Mouse (Mus musculus) kidney, postnatal 0 days (tissue): ENCODE measurements around the gene Fnip2. TPM values are rescaled to one million over a fixed set of nuclear protein-coding genes. Genes with fewer than 3 reads are reported as not detected.

Experiments used
- ATAC-seq: fragments of 200-750 bp; cut with Nextera tagmentation; replicated peaks from 2 replicates; pipeline ENCODE4 v1.8.0; 2017; ENCODE audit warnings: low read depth, moderate number of reproducible peaks, moderate TSS enrichment, moderate library complexity; ENCODE audit not compliant: low FRiP score
- DNase-seq: peaks from one replicate; pipeline ENCODE4 v3.0.0-alpha.2; 2016; ENCODE audit warnings: low spot score
- H3K27ac ChIP-seq: fragments of 300-500 bp; sonication (generic); 2 replicates; pipeline ENCODE4 v1.5.1; 2014; ENCODE audit warnings: mild to moderate bottlenecking
- H3K27me3 ChIP-seq: fragments of 300-500 bp; sonication (generic); 2 replicates; pipeline ENCODE4 v1.6.1; 2014; ENCODE audit warnings: low read length, mixed read lengths; ENCODE audit not compliant: insufficient read depth
- H3K36me3 ChIP-seq: fragments of 300-500 bp; sonication (generic); 2 replicates; pipeline ENCODE4 v1.6.1; 2014; ENCODE audit warnings: low read length, mixed read lengths; ENCODE audit not compliant: insufficient read depth
- H3K4me1 ChIP-seq: fragments of 300-500 bp; sonication (generic); replicated peaks from 2 replicates; pipeline ENCODE4 v1.6.1; 2014; ENCODE audit warnings: antibody characterized with exemption, low read length, mixed read lengths; ENCODE audit not compliant: insufficient read depth
- H3K4me2 ChIP-seq: fragments of 300-500 bp; sonication (generic); 2 replicates; pipeline ENCODE4 v1.6.1; 2014; ENCODE audit warnings: mild to moderate bottlenecking, low read length, moderate library complexity, mixed read lengths
- H3K4me3 ChIP-seq: fragments of 300-500 bp; sonication (generic); replicated peaks from 2 replicates; pipeline ENCODE4 v1.5.1; 2014; ENCODE audit warnings: low read depth, low read length
- H3K9ac ChIP-seq: fragments of 300-500 bp; sonication (generic); 2 replicates; pipeline ENCODE4 v1.6.1; 2014; ENCODE audit warnings: low read depth, low read length
- H3K9me3 ChIP-seq: fragments of 300-500 bp; sonication (generic); replicated peaks from 2 replicates; pipeline ENCODE4 v1.6.1; 2016; ENCODE audit warnings: low read length, inconsistent platforms, mixed read lengths
- CTCF ChIP-seq: IDR thresholded peaks from 2 replicates; pipeline ENCODE4 v1.5.1; 2016; ENCODE audit warnings: antibody characterized with exemption, low read depth, mild to moderate bottlenecking, moderate library complexity
- WGBS: fragments of 180-500 bp; shearing (Covaris S2); extraction: QIAGEN DNeasy Blood & Tissue Kit; methylation state at CpG from one replicate; pipeline ENCODE4 v1.1.7; 2014; 5-methylcytosine and 5-hydroxymethylcytosine counted together
- polyA plus RNA-seq: library from polyadenylated mRNA; unstranded; fragments of >200 nt; fragmentation: Nextera tagmentation; extraction: Ambion mirVana; gene quantifications from 2 replicates; pipeline ENCODE4 v1.2.1, GENCODE M21; 2015

The Fnip2 gene
- polyA plus RNA-seq, 1 experiment from 2014 or later, result 4.4 TPM

- DNase-seq, result peak; percentile 57
Observed at GRCm38 (mm10) chr3:79559773-79560045, 7.9 kb downstream of the Fnip2 start.

GRCm38 (mm10) chr3:79559021-79559772 lies 8.4 kb downstream of the Fnip2 start:
- Histone ChIP-seq H3K27ac (peak overlapping the region; percentile 81), H3K4me3 (no peak overlapping the region), H3K27me3 (no peaks in the 10 kb centered on the region), H3K36me3 (no peaks in the 10 kb centered on the region), H3K9me3 (no peaks in the 10 kb centered on the region), H3K9ac (no peak overlapping the region), H3K4me1 (0 out of 2 replicates have a peak, but pooled peaks cover 8% of the 10 kb centered on the region), H3K4me2 (peak overlapping the region; percentile 25; the same call in 1 of the 2 replicates)
- ATAC-seq (peak; percentile 90), DNase-seq (peak; percentile 70)
- 39% methylated on average over 9 of the region's 9 CpGs for WGBS
- TF ChIP-seq CTCF, result no peak

More at GRCm38 (mm10) chr3:79559773-79560045, 7.9 kb downstream of the Fnip2 start:
- peak overlapping the region; percentile 25; the same call in 1 of the 2 replicates for H3K4me2 ChIP-seq
- no peaks in the 10 kb centered on the region for H3K27me3 ChIP-seq
- WGBS, result 11% methylated on average over 5 of the region's 5 CpGs
- no peak overlapping the region for H3K9ac ChIP-seq
- H3K9me3 ChIP-seq, result no peaks in the 10 kb centered on the region
- H3K4me3 ChIP-seq, result no peak overlapping the region
- H3K27ac ChIP-seq, result peak overlapping the region; percentile 81
- H3K36me3 ChIP-seq, result no peaks in the 10 kb centered on the region
- no peak for TF ChIP-seq CTCF
- ATAC-seq, result peak; percentile 89
- H3K4me1 ChIP-seq, result 0 out of 2 replicates have a peak, but pooled peaks cover 8% of the 10 kb centered on the region

DNA sequence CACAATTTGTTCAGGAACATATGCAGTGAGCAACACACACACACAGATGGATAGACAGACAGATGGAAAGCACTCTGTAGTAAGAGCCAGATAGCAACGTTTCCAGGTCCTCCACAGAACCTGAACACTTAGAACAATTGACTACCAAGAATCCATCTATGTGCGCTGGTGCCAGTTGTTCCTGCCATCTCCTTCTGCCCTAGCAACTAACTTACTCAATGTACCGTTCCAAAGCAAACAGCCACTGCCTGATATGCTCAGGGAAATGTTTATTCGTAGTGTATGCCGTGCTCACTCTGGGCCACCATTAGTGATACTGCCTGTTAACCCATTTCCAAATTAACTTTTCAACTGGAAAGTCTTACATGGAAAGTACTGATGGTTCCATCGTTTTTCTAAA lies 12.5 kb downstream of the Fnip2 start:
- no peak for DNase-seq
- no peak overlapping the region for H3K4me3 ChIP-seq
- WGBS, result 78% methylated on average over 6 of the region's 6 CpGs

DNA sequence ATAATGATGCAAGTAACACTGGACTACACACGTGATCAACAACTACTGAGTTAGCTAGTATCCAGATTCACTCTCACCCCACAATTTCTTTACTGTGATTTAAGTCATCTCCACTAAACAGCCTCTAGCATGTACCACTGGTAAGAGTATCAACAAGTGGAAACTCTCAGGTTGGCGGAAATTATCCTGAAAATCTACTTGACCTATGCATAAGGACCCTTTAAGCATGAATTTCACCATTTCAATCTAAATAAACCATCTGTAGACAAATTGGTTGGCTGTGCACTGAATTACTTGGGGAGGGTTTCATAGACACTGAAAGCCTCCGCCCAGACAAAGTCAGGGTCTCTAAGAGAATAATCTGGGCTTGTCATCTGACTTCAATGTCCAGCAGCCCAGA lies 13.8 kb downstream of the Fnip2 start:
- DNase-seq (no peak), ATAC-seq (no peak)
- 94% methylated on average over 3 of the region's 3 CpGs for WGBS
- TF ChIP-seq CTCF, result no peak
- H3K36me3 ChIP-seq, result no peaks in the 10 kb centered on the region
- 0 out of 2 replicates have a peak, but pooled peaks cover 3% of the 10 kb centered on the region for H3K4me1 ChIP-seq
- H3K4me2 ChIP-seq, result no peak overlapping the region
- no peaks in the 10 kb centered on the region for H3K9me3 ChIP-seq
- no peaks in the 10 kb centered on the region for H3K27me3 ChIP-seq
- no peak overlapping the region for H3K27ac ChIP-seq
- H3K4me3 ChIP-seq, result no peak overlapping the region
- no peak overlapping the region for H3K9ac ChIP-seq

More for the DNA sequence above, 12.5 kb downstream of the Fnip2 start:
- TF ChIP-seq CTCF, result no peak
- no peak for ATAC-seq
- Histone ChIP-seq H3K36me3 (no peaks in the 10 kb centered on the region), H3K27me3 (no peaks in the 10 kb centered on the region), H3K9me3 (no peaks in the 10 kb centered on the region), H3K27ac (no peak overlapping the region), H3K9ac (no peak overlapping the region), H3K4me1 (0 out of 2 replicates have a peak, but pooled peaks cover 5% of the 10 kb centered on the region), H3K4me2 (no peak overlapping the region)

- no peak for ATAC-seq
Observed at GRCm38 (mm10) chr3:79551826-79552552, 15.6 kb downstream of the Fnip2 start.

GRCm38 (mm10) chr3:79549751-79550393 lies 17.7 kb downstream of the Fnip2 start:
- no peak overlapping the region for H3K9ac ChIP-seq
- 93% methylated on average over 8 of the region's 8 CpGs for WGBS
- no peaks in the 10 kb centered on the region for H3K4me1 ChIP-seq
- ATAC-seq (no peak), DNase-seq (no peak)
- no peaks in the 10 kb centered on the region for H3K27me3 ChIP-seq
- no peaks in the 10 kb centered on the region for H3K36me3 ChIP-seq
- no peak for TF ChIP-seq CTCF
- no peak overlapping the region for H3K4me2 ChIP-seq
- H3K4me3 ChIP-seq, result no peak overlapping the region
- no peak overlapping the region for H3K27ac ChIP-seq
- no peaks in the 10 kb centered on the region for H3K9me3 ChIP-seq

More at GRCm38 (mm10) chr3:79551826-79552552, 15.6 kb downstream of the Fnip2 start:
- 77% methylated on average over 9 of the region's 10 CpGs for WGBS
- H3K4me2 ChIP-seq, result no peak overlapping the region
- H3K36me3 ChIP-seq, result no peaks in the 10 kb centered on the region
- no peak overlapping the region for H3K27ac ChIP-seq
- DNase-seq, result no peak
- H3K9ac ChIP-seq, result no peak overlapping the region
- TF ChIP-seq CTCF, result no peak
- no peaks in the 10 kb centered on the region for H3K4me1 ChIP-seq
- no peaks in the 10 kb centered on the region for H3K9me3 ChIP-seq
- no peaks in the 10 kb centered on the region for H3K27me3 ChIP-seq
- no peak overlapping the region for H3K4me3 ChIP-seq
